Mouse (Mus musculus) C2C12 (cell line): ENCODE data around the gene Dnajc6. TPM values are rescaled to one million over a fixed set of nuclear protein-coding genes. Genes with fewer than 3 reads are reported as not detected.
A peak's percentile ranks its signal among the peaks of the same experiment; 100 is the strongest.

Source experiments
- H3K27me3 ChIP-seq: one replicate; pipeline ENCODE4 v1.6.1; 2011; ENCODE audit not compliant: control insufficient read depth, insufficient read depth, insufficient read length
- H3K36me3 ChIP-seq: one replicate; pipeline ENCODE4 v1.6.1; 2011; ENCODE audit not compliant: control insufficient read depth, insufficient read depth
- H3K4me3 ChIP-seq: one replicate; pipeline ENCODE4 v1.5.1; 2011; ENCODE audit warnings: mild to moderate bottlenecking, control low read depth; ENCODE audit not compliant: poor library complexity, insufficient read depth, severe bottlenecking
- H3K79me2 ChIP-seq: one replicate; pipeline ENCODE4 v1.6.1; 2011; ENCODE audit not compliant: control insufficient read depth, insufficient read depth
- H3K79me3 ChIP-seq: one replicate; pipeline ENCODE4 v1.6.1; 2011; ENCODE audit warnings: low read depth, control low read depth
- H3ac ChIP-seq: one replicate; pipeline ENCODE3; 2011; ENCODE audit warnings: low read depth; ENCODE audit not compliant: control insufficient read depth, insufficient read length
- CEBPB ChIP-seq: IDR thresholded peaks from one replicate; pipeline ENCODE4 v1.6.1; 2011; ENCODE audit warnings: low read depth, mild to moderate bottlenecking, control low read depth, moderate library complexity
- CTCF ChIP-seq: IDR thresholded peaks from one replicate; pipeline ENCODE4 v1.5.1; 2011; ENCODE audit not compliant: control insufficient read depth, insufficient read depth, insufficient read length
- FOSL1 ChIP-seq: IDR thresholded peaks from one replicate; pipeline ENCODE4 v1.8.0; 2011; ENCODE audit warnings: mild to moderate bottlenecking, low read length; ENCODE audit not compliant: poor library complexity, insufficient read depth, severe bottlenecking
- MAX ChIP-seq: IDR thresholded peaks from one replicate; pipeline ENCODE4 v1.6.1; 2011; ENCODE audit warnings: mild to moderate bottlenecking, control low read depth
- MYOD1 ChIP-seq: IDR thresholded peaks from one replicate; pipeline ENCODE4 v1.6.1; 2011; ENCODE audit warnings: low read depth; ENCODE audit not compliant: control insufficient read depth, insufficient read length
- MYOG ChIP-seq: IDR thresholded peaks from one replicate; pipeline ENCODE4 v1.6.1; 2011; ENCODE audit not compliant: control insufficient read depth, insufficient read length; ENCODE audit errors: extremely low read depth
- USF1 ChIP-seq: IDR thresholded peaks from one replicate; pipeline ENCODE4 v1.6.1; 2011; ENCODE audit warnings: low read depth, mild to moderate bottlenecking, control low read depth, moderate library complexity
- polyA plus RNA-seq: library from polyadenylated mRNA; unstranded; fragments of >200 nt; fragmentation: generic; extraction: Trizol; gene quantifications from one replicate; pipeline ENCODE4 v1.2.1, GENCODE M21; 2012; ENCODE audit warnings: missing spikeins

Dnajc6 gene
- polyA plus RNA-seq, 1 experiment = not detected

DNA sequence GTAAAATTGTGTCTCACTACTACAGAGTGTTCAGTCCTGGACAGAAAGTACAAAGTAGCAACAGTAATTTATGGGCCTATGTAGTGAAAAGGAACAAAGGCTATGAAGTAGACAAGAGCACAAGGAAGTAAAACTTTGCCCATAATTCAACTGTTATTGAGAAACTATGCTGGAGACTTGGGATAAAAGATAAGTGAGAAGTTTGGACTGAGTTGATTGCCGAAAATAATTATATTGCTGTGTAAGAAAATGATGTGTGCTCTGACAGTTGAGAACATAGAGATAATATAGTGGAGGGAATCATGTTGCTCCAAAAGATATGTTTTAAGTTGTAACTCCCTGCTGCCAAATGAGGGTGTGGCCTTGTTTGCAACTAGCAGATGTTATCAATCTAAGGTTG, 152.3 kb downstream of the Dnajc6 start:
- Histone ChIP-seq H3K4me3 (peak overlapping the region; percentile 80), H3K36me3 (no peaks in the 10 kb centered on the region), H3ac (no peak overlapping the region), H3K27me3 (no peaks in the 10 kb centered on the region), H3K79me3 (peaks cover 11% of the 10 kb centered on the region), H3K79me2 (peaks cover 37% of the 10 kb centered on the region)
- TF ChIP-seq MYOD1 (no peak), CEBPB (no peak), CTCF (no peak), FOSL1 (no peak)

DNA sequence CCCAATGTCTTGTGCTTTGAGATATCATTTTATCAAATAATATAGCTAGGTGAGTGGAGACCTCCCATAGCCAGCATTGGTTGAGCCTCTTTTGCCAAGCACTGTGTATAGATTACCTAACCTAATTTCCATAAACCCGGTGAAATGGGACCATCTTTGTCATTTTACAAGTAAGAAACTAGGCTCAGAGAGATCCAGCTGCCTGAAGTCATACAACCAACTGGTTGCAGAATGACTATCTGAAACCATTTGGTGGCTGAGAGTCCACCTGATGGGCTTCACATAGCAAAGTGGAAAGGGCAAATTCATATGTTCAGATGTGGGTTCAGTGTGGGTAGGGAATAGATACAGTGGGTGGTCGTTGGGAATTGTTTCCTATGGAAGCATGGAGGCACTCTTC, 154.5 kb downstream of the Dnajc6 start:
- TF ChIP-seq FOSL1 = no peak
- TF ChIP-seq MYOG = no peak
- TF ChIP-seq MYOD1 = no peak
- no peak for TF ChIP-seq CTCF
- TF ChIP-seq CEBPB = no peak
- no peak for TF ChIP-seq MAX
- no peak for TF ChIP-seq USF1
- no peak overlapping the region for H3K4me3 ChIP-seq
- H3K36me3 ChIP-seq = no peaks in the 10 kb centered on the region
- peaks cover 37% of the 10 kb centered on the region for H3K79me2 ChIP-seq
- H3K27me3 ChIP-seq = no peaks in the 10 kb centered on the region
- no peak overlapping the region for H3ac ChIP-seq
- peaks cover 11% of the 10 kb centered on the region for H3K79me3 ChIP-seq

DNA sequence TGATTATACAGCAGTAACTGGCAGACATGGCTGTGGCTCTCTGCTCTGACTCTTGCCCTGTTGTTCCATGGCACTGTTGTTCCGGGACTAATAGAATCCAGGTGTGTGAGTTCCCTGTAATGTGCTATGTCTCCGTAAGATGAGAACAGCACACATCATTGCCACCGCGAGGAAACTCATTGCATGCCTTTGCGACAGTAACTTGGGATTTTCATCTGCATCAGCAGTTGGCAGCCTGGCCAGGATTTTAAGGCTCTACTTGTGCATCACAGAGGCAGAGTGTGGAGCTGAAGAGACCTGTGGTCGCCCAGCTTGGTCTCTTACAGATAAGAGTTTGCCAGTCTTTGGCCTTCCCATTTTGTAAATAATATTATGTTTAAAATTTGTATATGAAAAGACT, 157.8 kb downstream of the Dnajc6 start:
- Histone ChIP-seq H3ac (no peak overlapping the region), H3K27me3 (no peaks in the 10 kb centered on the region), H3K79me3 (peaks cover 4% of the 10 kb centered on the region), H3K79me2 (peaks cover 25% of the 10 kb centered on the region), H3K4me3 (no peak overlapping the region), H3K36me3 (peaks cover 14% of the 10 kb centered on the region)
- TF ChIP-seq USF1 (no peak), CTCF (no peak), MYOD1 (no peak)

DNA sequence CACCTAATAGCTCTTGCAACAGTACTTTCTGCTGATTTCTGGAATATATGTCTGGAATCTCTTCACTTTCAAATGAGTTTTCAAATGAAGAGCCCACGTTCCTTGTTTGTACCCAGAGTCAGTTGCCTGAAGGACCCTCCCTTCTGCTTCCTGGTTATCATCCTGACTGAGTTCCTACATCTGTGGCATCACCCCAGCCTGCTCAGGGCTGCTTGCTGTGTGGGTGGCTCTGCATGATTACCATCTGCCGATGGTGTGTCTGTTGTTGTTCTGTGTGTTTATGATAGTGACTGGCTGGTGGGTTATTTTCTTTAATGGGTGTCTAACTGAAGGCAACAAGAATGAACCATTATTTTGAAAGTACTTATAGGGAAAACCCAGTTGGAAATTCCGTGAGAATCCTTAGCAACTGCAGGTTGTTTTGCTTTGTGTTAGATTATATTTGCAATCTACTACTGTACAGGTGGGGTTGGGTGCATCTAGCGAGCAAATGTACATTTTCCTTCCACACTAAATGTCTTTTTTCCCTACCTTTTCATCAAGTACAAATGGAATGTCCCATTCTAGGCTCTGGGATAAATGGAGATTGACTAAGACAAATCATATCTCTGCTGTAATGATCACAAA, 158.5 kb downstream of the Dnajc6 start:
- H3ac ChIP-seq = no peak overlapping the region
- peaks cover 1% of the 10 kb centered on the region for H3K79me3 ChIP-seq
- peaks cover 14% of the 10 kb centered on the region for H3K36me3 ChIP-seq
- no peaks in the 10 kb centered on the region for H3K27me3 ChIP-seq
- H3K4me3 ChIP-seq = no peak overlapping the region
- TF ChIP-seq USF1 (no peak), MYOG (no peak), CEBPB (no peak), CTCF (no peak), FOSL1 (no peak), MAX (no peak), MYOD1 (no peak)
- peaks cover 19% of the 10 kb centered on the region for H3K79me2 ChIP-seq

DNA sequence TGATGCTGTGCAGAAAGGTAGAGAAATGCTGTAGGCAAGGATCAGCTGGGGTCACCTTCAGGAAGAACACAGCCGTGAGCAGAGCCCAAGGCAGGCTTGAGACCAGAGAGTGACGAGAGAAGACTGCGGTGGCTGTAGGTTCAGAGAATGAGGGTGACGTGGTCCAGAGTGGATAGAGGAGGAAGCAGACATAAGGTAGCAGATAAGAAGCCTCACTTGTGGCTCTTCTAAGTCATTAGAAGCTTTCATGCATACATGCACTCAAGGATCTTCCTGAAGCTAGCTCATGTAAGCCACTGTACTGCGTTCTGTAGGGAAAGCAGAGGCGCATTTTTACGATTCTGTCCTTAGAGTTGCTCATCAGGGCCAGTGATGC, 159.0 kb downstream of the Dnajc6 start:
- H3K79me3 ChIP-seq = peaks cover 1% of the 10 kb centered on the region
- H3K4me3 ChIP-seq = no peak overlapping the region
- H3K36me3 ChIP-seq = peaks cover 14% of the 10 kb centered on the region
- TF ChIP-seq USF1 (no peak), MAX (no peak), MYOD1 (no peak), MYOG (no peak), CEBPB (no peak), CTCF (no peak), FOSL1 (no peak)
- H3K79me2 ChIP-seq = peaks cover 14% of the 10 kb centered on the region
- H3K27me3 ChIP-seq = no peaks in the 10 kb centered on the region
- no peak overlapping the region for H3ac ChIP-seq

DNA sequence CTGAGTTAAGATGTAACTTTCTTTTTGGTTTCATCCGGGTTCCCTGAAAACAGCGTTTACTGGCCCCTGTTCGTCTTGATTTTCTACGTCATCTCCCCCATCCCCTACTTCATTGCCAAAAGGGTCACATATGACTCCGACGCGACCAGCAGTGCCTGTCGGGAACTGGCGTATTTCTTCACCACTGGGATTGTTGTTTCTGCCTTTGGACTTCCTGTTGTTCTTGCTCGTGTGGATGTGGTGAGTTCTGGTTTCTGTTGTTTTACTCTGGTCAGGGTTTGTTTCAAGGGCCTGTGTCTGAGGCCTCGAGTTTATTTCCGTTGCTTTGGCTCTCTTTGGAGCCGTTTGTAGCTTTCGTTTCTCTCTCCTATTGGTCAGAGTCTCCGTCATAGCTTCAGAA, 159.6 kb downstream of the Dnajc6 start:
- Histone ChIP-seq H3K4me3 (no peak overlapping the region), H3K79me2 (peaks cover 9% of the 10 kb centered on the region)

More for the DNA sequence above, 159.6 kb downstream of the Dnajc6 start:
- no peaks in the 10 kb centered on the region for H3K79me3 ChIP-seq
- no peaks in the 10 kb centered on the region for H3K27me3 ChIP-seq
- H3ac ChIP-seq = no peak overlapping the region
- TF ChIP-seq MYOG = no peak
- no peak for TF ChIP-seq MAX
- no peak for TF ChIP-seq CEBPB
- TF ChIP-seq FOSL1 = no peak
- no peak for TF ChIP-seq USF1
- no peak for TF ChIP-seq MYOD1
- TF ChIP-seq CTCF = no peak
- peaks cover 18% of the 10 kb centered on the region for H3K36me3 ChIP-seq
